Mouse (Mus musculus): ENCODE results near the gene 5730480H06Rik.

5730480H06Rik gene

DNA sequence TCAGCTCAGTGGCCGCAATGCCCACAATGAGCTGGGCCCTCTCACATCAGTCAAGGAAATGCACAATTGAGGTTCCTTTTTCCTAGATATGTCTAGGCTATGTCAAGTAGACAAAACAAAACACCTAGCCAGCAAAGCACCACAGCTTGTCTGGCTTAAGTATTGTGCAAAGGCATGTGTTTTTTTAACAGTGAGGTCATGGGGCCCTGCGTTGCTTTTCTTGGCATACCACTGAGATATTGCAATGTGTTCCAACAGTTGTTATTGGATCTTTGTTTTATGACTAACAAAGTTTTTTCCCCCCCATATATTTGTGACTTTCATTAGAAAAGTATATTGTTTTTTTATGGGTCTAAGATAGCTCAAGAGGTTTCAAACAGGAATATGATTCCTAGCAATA is 92.0 kb downstream of the 5730480H06Rik start:
- DNase-seq (ENCODE audit: low read depth, low spot score), result no peak

DNA sequence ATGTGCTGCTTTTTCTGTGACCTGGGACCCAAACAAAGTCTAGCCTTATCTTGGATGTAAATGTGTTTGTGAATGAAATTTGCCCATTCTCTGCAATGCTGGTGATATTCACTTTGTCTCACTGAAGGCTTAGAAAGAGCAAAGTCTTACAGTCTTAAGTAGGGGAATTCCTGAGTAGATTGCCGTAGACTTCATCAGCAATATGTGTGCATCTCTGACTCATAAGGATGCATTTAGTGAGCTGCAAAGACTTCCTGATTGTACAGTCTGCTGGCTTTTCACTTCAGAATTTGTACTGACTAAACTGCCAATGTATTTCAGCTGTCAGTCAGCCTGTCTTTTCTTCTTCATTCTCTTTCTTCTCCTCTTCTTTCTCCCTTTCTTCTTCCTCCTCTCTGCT is 94.2 kb downstream of the 5730480H06Rik start:
- no peak for DNase-seq (ENCODE audit: low read depth, low spot score)

- peak; percentile 2 for DNase-seq (ENCODE audit: low read depth, low spot score)
Measured at GRCm38 (mm10) chr5:48430459-48430858, 102.7 kb downstream of the 5730480H06Rik start.

DNA sequence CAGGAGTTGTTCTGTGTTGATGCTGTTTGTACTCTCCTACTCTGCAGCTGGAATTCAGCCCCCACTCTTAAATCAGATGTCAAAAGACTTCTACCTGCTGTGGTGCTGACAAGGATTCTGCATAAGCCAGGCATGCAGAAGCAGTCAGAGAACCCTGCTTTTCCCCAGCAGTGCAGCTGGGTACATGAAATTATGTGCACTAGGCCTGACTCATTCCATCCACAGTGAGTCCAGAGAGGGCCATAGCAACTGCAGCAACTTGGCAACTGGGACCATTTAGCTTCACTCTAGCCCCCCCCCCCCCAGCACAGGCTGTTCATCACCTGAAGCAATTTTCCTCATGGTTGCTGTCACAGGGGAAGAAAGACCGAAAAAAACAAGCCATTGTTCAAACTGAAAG is 121.1 kb downstream of the 5730480H06Rik start:
- no peak for DNase-seq (ENCODE audit: low read depth, low spot score)

- DNase-seq (ENCODE audit: low read depth, low spot score), result no peak
Measured at GRCm38 (mm10) chr5:48460221-48460620, 132.5 kb downstream of the 5730480H06Rik start.

Data from retina, adult 2 months (tissue).